Mouse (Mus musculus) myocyte (in vitro differentiated cells): ENCODE data around the gene Rgs14.

Source experiments
- POLR2A ChIP-seq: IDR thresholded peaks from one replicate; pipeline ENCODE4 v1.6.1; 2011; ENCODE audit warnings: low read depth, mild to moderate bottlenecking, control low read depth, moderate library complexity; ENCODE audit not compliant: insufficient read length
- TCF12 ChIP-seq: IDR thresholded peaks from one replicate; pipeline ENCODE4 v1.6.1; 2011; ENCODE audit warnings: mild to moderate bottlenecking, control low read depth; ENCODE audit not compliant: poor library complexity, insufficient read depth, severe bottlenecking
- USF1 ChIP-seq: IDR thresholded peaks from one replicate; pipeline ENCODE4 v1.6.1; 2011; ENCODE audit warnings: low read depth, mild to moderate bottlenecking, control low read depth, moderate library complexity

DNA sequence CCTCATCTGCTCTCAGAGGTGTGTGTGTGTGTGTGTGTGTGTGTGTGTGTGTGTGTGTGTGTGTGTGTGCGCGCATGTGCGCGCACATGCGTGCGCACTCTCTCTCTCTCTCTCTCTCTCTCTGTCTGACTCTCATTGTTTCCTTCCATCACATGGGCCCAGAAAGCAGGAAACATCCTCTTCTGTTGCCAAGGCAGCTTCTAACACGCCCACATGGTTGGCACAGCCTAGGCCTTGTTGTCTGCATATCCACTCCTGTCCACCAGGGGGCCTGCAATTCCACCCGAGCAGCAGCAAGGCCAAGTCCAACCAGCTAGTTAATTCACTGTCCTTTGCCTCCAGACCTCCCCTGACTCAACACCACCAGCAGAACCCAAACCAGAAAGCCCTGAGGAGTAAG is 41.9 kb upstream of the Rgs14 start:
- TF ChIP-seq TCF12: no peak
- peak; percentile 17 for TF ChIP-seq POLR2A
- no peak for TF ChIP-seq USF1
